Mouse (Mus musculus): ENCODE results near the gene Gm11273. TPM values are rescaled to one million over a fixed set of nuclear protein-coding genes. Genes with fewer than 3 reads are reported as not detected.

The Gm11273 gene
- total RNA-seq, 1 experiment from 2014 or later, result 88.1 TPM

Other genes with a start within 250 kb of the Gm11273 start
- not detected in 2 replicates for gene Gpx5, start 208.7 kb downstream of the Gm11273 start, total RNA-seq (2021)
- gene Gpx6, start 189.3 kb downstream of the Gm11273 start, total RNA-seq (2021), result not detected in 2 replicates
- not detected in 2 replicates for gene Olfr1367, start 154.5 kb downstream of the Gm11273 start, total RNA-seq (2021)
- gene Zscan12, start 138.6 kb downstream of the Gm11273 start, total RNA-seq (2021), result 9.8 and 13.3 TPM in 2 replicates
- 79.0 and 81.0 TPM in 2 replicates for gene Zkscan3, start 98.7 kb downstream of the Gm11273 start, total RNA-seq (2021)
- gene Pgbd1, start 60.4 kb downstream of the Gm11273 start, total RNA-seq (2021), result 0.48 and 1.1 TPM in 2 replicates
- gene Zscan26, start 47.7 kb downstream of the Gm11273 start, total RNA-seq (2021), result 43.4 and 44.2 TPM in 2 replicates
- 1.7 and 2.1 TPM in 2 replicates for gene Nkapl, start 32.9 kb downstream of the Gm11273 start, total RNA-seq (2021)
- 2.7 and 4.8 TPM in 2 replicates for gene Zkscan4, start 22.5 kb downstream of the Gm11273 start, total RNA-seq (2021)
- not detected in 2 replicates for gene Gm10065, start 22.0 kb downstream of the Gm11273 start, total RNA-seq (2021)
- 10.1 and 11.3 TPM in 2 replicates for gene AK157302, start 6.2 kb downstream of the Gm11273 start, total RNA-seq (2021)
- 19.8 and 28.4 TPM in 2 replicates for gene Zkscan8, start 29.7 kb upstream of the Gm11273 start, total RNA-seq (2021)
- gene Olfr1366, start 41.4 kb upstream of the Gm11273 start, total RNA-seq (2021), result not detected in 2 replicates
- not detected in 2 replicates for gene Olfr1535, start 58.5 kb upstream of the Gm11273 start, total RNA-seq (2021)
- not detected in 2 replicates for gene Olfr1364, start 80.3 kb upstream of the Gm11273 start, total RNA-seq (2021)
- not detected in 2 replicates for gene Olfr1362, start 112.6 kb upstream of the Gm11273 start, total RNA-seq (2021)
- gene Olfr11, start 141.1 kb upstream of the Gm11273 start, total RNA-seq (2021), result not detected in 2 replicates
- not detected in 2 replicates for gene Olfr1361, start 162.0 kb upstream of the Gm11273 start, total RNA-seq (2021)
- gene Olfr1360, start 176.0 kb upstream of the Gm11273 start, total RNA-seq (2021), result not detected in 2 replicates
- gene Olfr1359, start 196.7 kb upstream of the Gm11273 start, total RNA-seq (2021), result not detected in 2 replicates
- gene Hist1h2bl, start 214.7 kb upstream of the Gm11273 start, total RNA-seq (2021), result 91.0 and 102 TPM in 2 replicates
- 9.0 and 60.3 TPM in 2 replicates for gene Hist1h2ai, start 215.0 kb upstream of the Gm11273 start, total RNA-seq (2021)
- gene Hist1h3h, start 216.2 kb upstream of the Gm11273 start, total RNA-seq (2021), result 105 and 138 TPM in 2 replicates
- 26.4 and 32.4 TPM in 2 replicates for gene Hist1h2bm, start 220.6 kb upstream of the Gm11273 start, total RNA-seq (2021)
- gene Hist1h4j, start 233.6 kb upstream of the Gm11273 start, total RNA-seq (2021), result 20.5 and 22.8 TPM in 2 replicates
- gene Hist1h4k, start 249.1 kb upstream of the Gm11273 start, total RNA-seq (2021), result 152 and 260 TPM in 2 replicates

All from adrenal gland, postnatal 25 days (tissue).